Mouse (Mus musculus) mesoderm, embryonic 11.5 days (tissue): ENCODE measurements at regions not wholly inside any gene's neighbourhood (a gene's known extent, or its start where the extent isn't known, plus 50 kb on each side); places are given as distances from the start of the nearest gene placed in this dataset.

Experiments used
- DNase-seq: peaks from one replicate; pipeline ENCODE4 v3.0.0-alpha.2; 2012; ENCODE audit warnings: low read depth, low spot score

DNA sequence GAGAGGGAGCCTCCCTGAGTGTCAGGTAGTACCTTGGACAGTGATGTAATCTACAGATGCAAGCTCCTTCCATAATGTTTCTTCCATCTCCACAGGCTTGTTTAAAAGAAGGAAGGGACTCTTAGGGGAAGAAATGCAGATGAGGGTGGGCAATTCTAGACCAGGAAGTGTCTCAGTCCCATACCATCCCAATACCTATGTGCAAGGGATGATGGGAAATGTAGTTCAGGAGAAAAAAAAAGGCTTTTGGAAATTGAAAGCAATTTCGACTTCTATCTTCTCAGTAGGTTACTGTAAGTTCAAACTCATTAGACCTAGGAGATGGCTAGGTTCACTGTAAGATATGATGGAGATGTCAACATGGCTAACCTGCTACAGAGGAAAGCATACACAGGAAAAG lies 68.3 kb downstream of the Cd83 start:
- no peak for DNase-seq

- DNase-seq, result no peak
Measured at GRCm38 (mm10) chr13:43854973-43855372, 70.4 kb downstream of the Cd83 start.

DNA sequence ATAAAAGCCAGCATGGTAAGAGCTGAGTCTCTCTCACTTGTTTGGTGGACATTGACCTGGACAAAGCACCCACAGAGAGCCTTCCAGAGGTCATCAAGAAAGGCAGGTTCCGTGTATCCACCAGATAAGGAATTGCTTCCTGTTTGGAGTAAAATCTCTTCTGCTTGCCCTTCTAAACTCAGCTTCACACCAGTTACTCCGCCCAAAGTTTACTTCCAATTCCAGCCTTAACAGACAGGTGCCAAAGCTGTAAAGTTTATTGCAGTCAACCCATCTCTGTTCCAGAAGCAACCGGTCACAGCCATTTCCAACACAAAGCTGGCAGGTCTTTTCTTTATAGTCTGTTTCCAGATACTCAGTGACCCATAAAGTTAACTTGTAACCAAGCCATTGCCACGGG lies 76.4 kb downstream of the Cd83 start:
- no peak for DNase-seq

DNA sequence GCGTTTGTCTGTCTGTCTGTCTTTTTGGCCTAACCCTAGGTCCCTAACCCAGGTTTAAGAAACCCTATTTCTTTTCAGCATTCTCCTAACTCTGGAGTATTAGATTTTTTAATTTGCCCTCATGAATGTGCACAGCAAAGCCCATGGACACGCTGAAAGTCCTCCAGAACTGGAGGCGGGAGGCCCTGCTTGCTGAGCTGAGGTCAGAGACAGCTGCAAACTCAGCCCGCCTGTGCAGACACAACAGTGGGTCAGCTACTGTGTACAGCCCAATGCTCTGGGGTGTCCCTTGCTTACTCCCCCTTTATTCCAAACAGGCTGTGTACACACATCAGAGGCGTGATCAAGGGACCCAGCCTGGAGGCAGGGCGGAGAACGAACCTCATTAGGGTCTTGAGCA lies 76.8 kb downstream of the Cd83 start:
- DNase-seq, result no peak

DNA sequence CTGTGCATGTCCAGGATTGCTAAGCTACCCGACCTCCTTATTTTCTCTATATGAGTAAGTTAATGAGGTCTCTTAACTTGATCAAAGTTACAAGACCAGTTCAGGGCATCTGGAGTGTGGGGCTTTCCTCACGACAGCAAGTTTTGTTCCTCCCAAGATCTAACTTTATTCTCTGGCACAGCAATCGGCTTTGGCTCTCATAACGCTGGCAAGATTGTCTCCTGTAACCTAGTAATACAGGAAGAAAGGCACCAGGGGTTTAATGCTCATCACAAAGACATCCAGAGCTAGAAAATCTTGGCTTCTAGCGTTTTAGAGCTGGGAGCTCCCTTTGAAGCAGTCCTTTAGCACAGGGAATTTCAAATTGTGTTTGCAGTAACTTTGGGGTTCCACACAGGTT lies 77.5 kb downstream of the Cd83 start:
- no peak for DNase-seq

GRCm38 (mm10) chr13:43862586-43862985 lies 78.0 kb downstream of the Cd83 start:
- no peak for DNase-seq

- no peak for DNase-seq
Measured at GRCm38 (mm10) chr13:43863581-43864100, 79.1 kb downstream of the Cd83 start.

DNA sequence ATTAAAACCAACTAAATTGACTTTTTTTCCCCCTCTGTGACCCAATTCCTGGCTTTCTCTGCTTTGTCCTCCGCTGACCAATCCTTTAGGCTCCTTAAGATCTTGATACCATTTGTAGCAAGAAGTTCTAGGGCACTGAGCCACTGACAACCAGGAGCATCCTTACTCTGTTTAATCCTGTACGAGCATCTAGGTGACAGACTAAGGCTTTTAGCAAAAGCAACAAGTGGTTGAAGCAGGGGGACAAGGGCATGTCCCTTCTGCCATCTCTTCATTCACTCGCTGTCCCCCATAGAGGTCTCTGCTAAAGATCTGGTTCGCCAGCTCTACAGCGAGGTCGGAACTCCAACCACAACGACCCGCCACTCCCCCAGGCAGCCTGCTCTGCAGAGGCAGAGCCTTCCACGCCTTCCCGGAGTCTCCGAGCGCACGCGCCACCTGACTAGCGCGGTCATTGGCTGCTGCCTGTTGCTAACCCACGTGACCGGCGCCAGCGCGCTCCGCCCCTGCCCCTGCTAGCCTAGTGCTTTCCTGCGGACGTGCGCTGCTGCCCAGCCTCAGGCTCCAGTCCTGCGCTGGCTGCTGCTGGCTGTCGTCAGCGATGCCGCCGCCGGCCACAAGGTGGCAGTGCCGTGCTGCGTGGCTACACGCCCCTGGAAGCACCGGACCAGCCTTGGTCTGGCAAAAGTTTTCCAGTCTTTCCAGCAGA lies 79.7 kb downstream of the Cd83 start:
- peak; percentile 99 for DNase-seq

DNA sequence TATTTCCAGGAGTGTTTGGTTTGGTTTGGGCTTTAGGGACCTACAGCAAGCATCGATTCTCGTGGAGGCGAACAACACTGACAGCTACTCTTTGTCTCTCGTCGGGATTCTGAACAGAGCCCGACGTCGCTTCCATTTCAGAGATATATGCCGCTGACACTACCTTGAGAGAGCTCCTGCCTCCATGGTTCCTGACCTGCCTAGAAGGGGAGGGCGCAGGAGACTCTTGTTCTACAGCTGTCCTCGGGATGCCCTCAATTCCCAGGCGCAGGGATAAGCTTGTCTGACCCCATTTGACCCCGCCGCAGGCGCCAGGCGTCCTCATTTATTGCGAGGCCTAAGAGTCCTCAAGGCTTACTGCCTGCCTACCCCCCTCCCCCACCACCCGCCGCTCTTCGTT lies 80.5 kb downstream of the Cd83 start:
- DNase-seq, result peak; percentile 67

- no peak for DNase-seq
Measured at GRCm38 (mm10) chr13:43875895-43876294, 91.3 kb downstream of the Cd83 start.

DNA sequence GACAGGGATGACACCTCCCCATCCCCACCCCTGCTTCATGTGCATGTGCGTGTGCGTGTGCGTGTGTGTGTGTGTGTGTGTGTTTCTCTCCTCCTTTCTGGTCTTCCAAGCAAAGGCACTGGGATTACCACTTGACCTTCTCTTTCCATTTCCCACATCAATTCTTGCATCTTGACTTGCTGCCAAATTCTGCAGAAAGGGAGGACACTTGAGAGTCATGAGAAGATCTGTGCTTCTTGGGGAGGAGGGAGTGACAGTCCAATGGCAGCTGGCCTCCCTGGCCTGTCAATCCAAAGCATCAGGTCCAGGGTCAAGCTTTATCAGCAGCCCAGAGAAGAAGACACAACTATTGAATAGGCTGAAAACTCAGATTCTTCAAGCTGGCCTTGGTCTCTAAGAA lies 102.7 kb downstream of the Cd83 start:
- DNase-seq, result no peak

DNA sequence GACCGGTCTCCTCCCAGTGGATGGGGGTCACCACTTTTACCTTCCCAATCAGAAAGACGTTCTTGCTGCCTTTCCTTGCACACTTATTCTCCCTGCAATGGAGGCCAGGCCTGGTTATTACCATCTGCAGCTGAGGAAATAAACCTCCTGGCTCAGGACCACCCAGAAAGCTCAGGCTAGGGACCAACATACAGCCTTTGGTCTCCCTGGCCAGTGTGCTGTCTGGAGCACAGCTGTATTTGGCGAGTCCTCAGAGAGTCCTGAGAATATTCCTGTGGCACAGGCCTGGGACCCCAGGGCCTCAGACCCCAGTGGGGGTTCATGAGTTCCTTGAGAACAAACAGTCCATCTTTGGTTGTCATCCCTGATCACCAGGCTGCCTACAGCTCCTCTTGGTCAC lies 107.4 kb downstream of the Cd83 start:
- DNase-seq, result peak; percentile 43

- DNase-seq, result no peak
Measured at GRCm38 (mm10) chr13:43895990-43896389, 111.4 kb downstream of the Cd83 start.

DNA sequence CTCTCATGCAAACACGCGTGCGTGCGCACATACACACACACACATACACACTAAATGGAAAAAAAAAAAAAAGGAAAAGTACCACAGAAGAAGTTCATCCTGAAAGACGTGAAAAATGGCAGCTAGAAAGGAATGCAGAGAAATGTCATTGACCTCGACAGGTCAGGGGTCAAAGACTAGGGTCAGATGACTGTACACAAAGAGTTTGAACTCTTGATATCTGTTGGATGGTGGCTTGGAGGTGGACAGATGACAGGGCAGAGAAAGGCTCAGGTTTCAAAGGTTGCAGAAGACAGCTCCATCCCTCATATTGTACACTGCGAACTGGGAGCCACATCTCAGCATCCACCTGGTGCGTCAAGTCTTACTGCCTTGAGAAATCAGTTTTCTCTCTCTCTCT lies 112.5 kb downstream of the Cd83 start:
- peak; percentile 40 for DNase-seq

- no peak for DNase-seq
Measured at GRCm38 (mm10) chr13:43898555-43899258, 114.1 kb downstream of the Cd83 start.

DNA sequence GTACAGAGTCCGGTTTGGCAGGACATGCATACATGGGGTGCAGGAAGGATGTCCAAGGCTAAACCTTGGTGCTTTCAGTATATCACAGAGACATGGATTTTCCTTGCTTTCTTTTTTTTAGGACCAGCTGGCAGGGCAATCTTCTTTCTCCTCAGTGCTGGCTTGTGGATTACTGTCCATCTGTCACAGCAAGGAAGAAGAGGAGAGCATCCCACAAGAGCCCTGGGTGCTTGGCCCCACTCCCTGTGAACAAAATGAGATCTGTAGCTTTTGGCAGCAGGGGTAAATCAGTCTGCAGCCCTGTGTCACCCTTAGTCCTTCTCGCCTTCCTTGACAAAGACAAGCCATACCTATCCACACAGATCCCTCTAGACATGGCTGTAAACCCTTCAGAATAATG lies 115.5 kb downstream of the Cd83 start:
- DNase-seq, result no peak

GRCm38 (mm10) chr13:43900758-43901157 lies 116.2 kb downstream of the Cd83 start:
- DNase-seq, result no peak

DNA sequence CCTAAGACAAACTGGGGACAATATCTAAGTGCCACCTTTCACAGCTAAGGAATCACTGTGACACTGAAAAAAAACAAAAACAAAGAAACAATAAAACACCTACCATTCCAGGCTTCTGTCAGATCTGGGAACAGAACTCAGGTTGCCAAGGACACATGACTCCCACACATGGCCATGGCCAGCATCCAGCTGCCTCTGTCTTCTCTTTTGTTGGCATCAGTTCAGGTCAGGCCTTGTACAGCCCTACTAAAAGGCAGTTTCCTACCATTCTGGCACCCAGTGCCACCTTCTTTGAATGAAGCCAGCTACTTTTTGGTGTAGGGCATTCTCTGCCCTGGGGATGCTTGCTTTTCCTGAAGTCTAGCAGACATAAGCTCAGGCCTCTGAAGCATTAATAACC lies 118.8 kb downstream of the Cd83 start:
- no peak for DNase-seq

- no peak for DNase-seq
Measured at GRCm38 (mm10) chr13:43904291-43904690, 119.7 kb downstream of the Cd83 start.

DNA sequence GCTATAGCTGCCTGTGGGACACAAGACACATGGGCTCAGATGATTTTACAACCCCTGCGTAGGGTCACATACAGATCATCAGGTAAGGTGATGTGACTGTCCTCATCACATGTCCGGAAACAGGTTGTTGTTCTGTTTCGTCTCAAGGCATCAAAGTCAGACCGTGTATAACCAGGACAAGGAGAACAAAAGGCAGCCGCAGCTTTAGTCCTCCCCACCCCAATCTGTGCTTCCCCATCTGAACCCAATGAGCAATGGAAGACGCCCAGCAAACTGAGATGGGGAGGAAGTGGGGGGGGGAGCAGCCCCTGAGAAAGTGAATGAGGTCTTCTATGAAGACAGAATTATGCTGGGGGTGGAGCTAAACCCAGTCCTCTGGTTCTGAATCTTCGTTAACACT lies 121.7 kb downstream of the Cd83 start:
- DNase-seq, result no peak

- no peak for DNase-seq
Measured at GRCm38 (mm10) chr13:43907425-43907824, 122.8 kb downstream of the Cd83 start.

- no peak for DNase-seq
Measured at GRCm38 (mm10) chr13:43908041-43908644, 123.6 kb downstream of the Cd83 start.

- DNase-seq, result no peak
Measured at GRCm38 (mm10) chr13:43909933-43910332, 125.4 kb downstream of the Cd83 start.
